Mouse (Mus musculus) MEL (cell line): ENCODE measurements around the gene Sppl3. TPM values are rescaled to one million over a fixed set of nuclear protein-coding genes. Genes with fewer than 3 reads are reported as not detected.

Experiments used
- DNase-seq: peaks from one replicate; pipeline ENCODE4 v3.0.0; 2011; ENCODE audit warnings: low read depth, low spot score
- H3K27ac ChIP-seq: 2 replicates; pipeline ENCODE4 v1.5.1; 2012; ENCODE audit warnings: low read depth, mild to moderate bottlenecking, control low read depth, low read length, moderate library complexity; ENCODE audit not compliant: control insufficient read depth
- H3K27me3 ChIP-seq, 2 experiments: fragments of 150-350 bp in 1 of 2; sonication (generic) in 1 of 2; 2 replicates each; pipeline ENCODE4 v1.6.1; 2012; ENCODE audit warnings: low read length in 2 of 2, mild to moderate bottlenecking in 2 of 2, improper control_type of control experiment in 1 of 2, moderate library complexity in 1 of 2; ENCODE audit not compliant: insufficient read depth in 2 of 2, control insufficient read depth in 1 of 2
- H3K36me3 ChIP-seq, 2 experiments: 2 replicates each; pipeline ENCODE4 v1.6.1; 2012 to 2014; ENCODE audit warnings: low read length in 2 of 2, improper control_type of control experiment in 1 of 2, inconsistent platforms in 1 of 2, mild to moderate bottlenecking in 1 of 2; ENCODE audit not compliant: insufficient read depth in 2 of 2, control insufficient read depth in 1 of 2
- H3K4me1 ChIP-seq, 2 experiments: fragments of 150-350 bp in 1 of 2; sonication (generic) in 1 of 2; 2 replicates each; pipeline ENCODE4 v1.6.1; 2012; ENCODE audit warnings: low read length in 2 of 2, improper control_type of control experiment in 1 of 2, mild to moderate bottlenecking in 1 of 2; ENCODE audit not compliant: insufficient read depth in 2 of 2, control insufficient read depth in 1 of 2
- H3K4me3 ChIP-seq, 2 experiments: fragments of 150-350 bp in 1 of 2; sonication (generic) in 1 of 2; 2 replicates each; pipeline ENCODE4 v1.5.1; 2012; ENCODE audit warnings: low read depth in 2 of 2, low read length in 2 of 2, mild to moderate bottlenecking in 2 of 2, moderate library complexity in 2 of 2, control low read depth in 1 of 2, improper control_type of control experiment in 1 of 2; ENCODE audit not compliant: control insufficient read depth in 1 of 2, insufficient read depth in 1 of 2
- H3K79me2 ChIP-seq: 2 replicates; pipeline ENCODE4 v1.6.1; 2012; ENCODE audit warnings: mild to moderate bottlenecking, low read length, moderate library complexity; ENCODE audit not compliant: control insufficient read depth, poor library complexity, insufficient read depth
- H3K9ac ChIP-seq: 2 replicates; pipeline ENCODE4 v1.6.1; 2012; ENCODE audit warnings: low read depth, mild to moderate bottlenecking, control low read depth, low read length, moderate library complexity; ENCODE audit not compliant: control insufficient read depth, poor library complexity, severe bottlenecking
- H3K9me3 ChIP-seq: fragments of 150-350 bp; sonication (generic); replicated peaks from 2 replicates; pipeline ENCODE4 v1.6.1; 2012; ENCODE audit warnings: mild to moderate bottlenecking, low read length, improper control_type of control experiment, moderate library complexity; ENCODE audit not compliant: insufficient read depth
- BHLHE40 ChIP-seq: IDR thresholded peaks from 2 replicates; pipeline ENCODE4 v1.6.1; 2012; ENCODE audit warnings: low read depth, mild to moderate bottlenecking, inconsistent platforms, low read length, improper control_type of control experiment, borderline replicate concordance
- CHD1 ChIP-seq: IDR thresholded peaks from 2 replicates; pipeline ENCODE4 v1.6.1; 2012; ENCODE audit warnings: low read depth, mild to moderate bottlenecking, inconsistent platforms, low read length, improper control_type of control experiment
- CHD2 ChIP-seq: IDR thresholded peaks from 2 replicates; pipeline ENCODE4 v1.6.1; 2011; ENCODE audit warnings: low read length, improper control_type of control experiment
- CTCF ChIP-seq, 3 experiments: IDR thresholded peaks in 2 of 3; conservative IDR thresholded peaks in 1 of 3; 2 replicates each; pipeline ENCODE4 v1.5.1; 2011 to 2012; ENCODE audit warnings: low read length in 3 of 3, low read depth in 2 of 3, mild to moderate bottlenecking in 2 of 3, improper control_type of control experiment in 1 of 3, inconsistent platforms in 1 of 3, mixed read lengths in 1 of 3, moderate library complexity in 1 of 3; ENCODE audit not compliant: control insufficient read depth in 1 of 3, insufficient read depth in 1 of 3, poor library complexity in 1 of 3, severe bottlenecking in 1 of 3
- ELF1 ChIP-seq: IDR thresholded peaks from 2 replicates; pipeline ENCODE4 v1.6.1; 2014; ENCODE audit warnings: low read depth, mild to moderate bottlenecking, inconsistent platforms, low read length, improper control_type of control experiment, moderate library complexity
- EP300 ChIP-seq, 2 experiments: IDR thresholded peaks; 2 replicates each; pipeline ENCODE4 v1.6.1; 2011; ENCODE audit warnings: improper control_type of control experiment in 2 of 2, low read length in 2 of 2, low read depth in 1 of 2, mild to moderate bottlenecking in 1 of 2
- ETS1 ChIP-seq: IDR thresholded peaks from 2 replicates; pipeline ENCODE4 v1.6.1; 2012; ENCODE audit warnings: low read depth, mild to moderate bottlenecking, inconsistent platforms, low read length, improper control_type of control experiment, moderate library complexity
- GABPA ChIP-seq: IDR thresholded peaks from 2 replicates; pipeline ENCODE4 v1.6.1; 2012; ENCODE audit warnings: low read depth, mild to moderate bottlenecking, inconsistent platforms, low read length, improper control_type of control experiment, moderate library complexity
- GATA1 ChIP-seq: IDR thresholded peaks from 2 replicates; pipeline ENCODE4 v1.6.1; 2011; ENCODE audit warnings: low read depth, low read length, improper control_type of control experiment
- JUND ChIP-seq: IDR thresholded peaks from 2 replicates; pipeline ENCODE4 v1.6.1; 2011; ENCODE audit warnings: low read depth, mild to moderate bottlenecking, improper control_type of control experiment, low read length
- KAT2A ChIP-seq: conservative IDR thresholded peaks from 2 replicates; pipeline ENCODE4 v1.6.1; 2012; ENCODE audit warnings: low read depth, low read length, improper control_type of control experiment, inconsistent platforms
- MAFK ChIP-seq: IDR thresholded peaks from 2 replicates; pipeline ENCODE4 v1.6.1; 2011; ENCODE audit warnings: low read depth, mild to moderate bottlenecking, low read length, improper control_type of control experiment, borderline replicate concordance
- MAX ChIP-seq: IDR thresholded peaks from 2 replicates; pipeline ENCODE4 v1.6.1; 2011; ENCODE audit warnings: low read length, improper control_type of control experiment
- MAZ ChIP-seq: IDR thresholded peaks from 2 replicates; pipeline ENCODE4 v1.6.1; 2012; ENCODE audit warnings: low read depth, mild to moderate bottlenecking, inconsistent platforms, low read length, improper control_type of control experiment
- MYB ChIP-seq: IDR thresholded peaks from 2 replicates; pipeline ENCODE4 v1.6.1; 2011; ENCODE audit warnings: mild to moderate bottlenecking, low read depth, low read length, improper control_type of control experiment
- MYC ChIP-seq: IDR thresholded peaks from 2 replicates; pipeline ENCODE4 v1.6.1; 2011; ENCODE audit warnings: low read depth, mild to moderate bottlenecking, low read length, improper control_type of control experiment, moderate library complexity
- POLR2A ChIP-seq, 2 experiments: IDR thresholded peaks; 2 replicates each; pipeline ENCODE4 v1.6.1; 2011 to 2012; ENCODE audit warnings: low read length in 2 of 2, mild to moderate bottlenecking in 2 of 2, control low read depth in 1 of 2, improper control_type of control experiment in 1 of 2, low read depth in 1 of 2, moderate library complexity in 1 of 2; ENCODE audit not compliant: control insufficient read depth in 1 of 2, insufficient read depth in 1 of 2, poor library complexity in 1 of 2
- RAD21 ChIP-seq: IDR thresholded peaks from 2 replicates; pipeline ENCODE4 v1.6.1; 2011; ENCODE audit warnings: mild to moderate bottlenecking, low read depth, low read length, improper control_type of control experiment
- RCOR1 ChIP-seq: IDR thresholded peaks from 2 replicates; pipeline ENCODE4 v1.6.1; 2012; ENCODE audit warnings: low read depth, mild to moderate bottlenecking, inconsistent platforms, low read length, improper control_type of control experiment
- TBP ChIP-seq: IDR thresholded peaks from 2 replicates; pipeline ENCODE4 v1.8.0; 2011; ENCODE audit warnings: low read depth, low read length, improper control_type of control experiment
- TCF12 ChIP-seq: IDR thresholded peaks from 2 replicates; pipeline ENCODE4 v1.6.1; 2014; ENCODE audit warnings: low read depth, mild to moderate bottlenecking, inconsistent platforms, low read length, improper control_type of control experiment, moderate library complexity
- UBTF ChIP-seq: IDR thresholded peaks from 2 replicates; pipeline ENCODE4 v1.6.1; 2012; ENCODE audit warnings: low read depth, mild to moderate bottlenecking, inconsistent platforms, low read length, improper control_type of control experiment, moderate library complexity, borderline replicate concordance; ENCODE audit not compliant: insufficient read depth
- USF1 ChIP-seq: IDR thresholded peaks from 2 replicates; pipeline ENCODE4 v1.6.1; 2014; ENCODE audit warnings: low read depth, mild to moderate bottlenecking, inconsistent platforms, low read length, improper control_type of control experiment, moderate library complexity
- ZC3H11A ChIP-seq: IDR thresholded peaks from 2 replicates; pipeline ENCODE4 v1.6.1; 2012; ENCODE audit warnings: low read depth, mild to moderate bottlenecking, inconsistent platforms, low read length, improper control_type of control experiment
- ZKSCAN1 ChIP-seq: IDR thresholded peaks from 2 replicates; pipeline ENCODE4 v1.6.1; 2012; ENCODE audit warnings: low read depth, mild to moderate bottlenecking, inconsistent platforms, low read length, improper control_type of control experiment, moderate library complexity
- ZMIZ1 ChIP-seq: IDR thresholded peaks from 2 replicates; pipeline ENCODE4 v1.6.1; 2012; ENCODE audit warnings: low read depth, mild to moderate bottlenecking, inconsistent platforms, low read length, improper control_type of control experiment, moderate library complexity
- polyA plus RNA-seq, 2 experiments: library from polyadenylated mRNA; stranded (reverse) in 1 of 2; unstranded in 1 of 2; fragments of >175 nt in 1 of 2; fragments of >200 nt in 1 of 2; gene quantifications; 2 replicates each; pipeline versions ENCODE4 v1.2.1 to v1.2.4; 2012; ENCODE audit warnings: low replicate concordance in 2 of 2, low read depth in 1 of 2; ENCODE audit not compliant: insufficient read length in 2 of 2, insufficient read depth in 1 of 2, missing spikeins in 1 of 2
- total RNA-seq: library from RNA; depleted of rRNA; stranded (reverse); fragments of 300-350 nt; gene quantifications from 2 replicates; pipeline ENCODE4 v1.2.3, GENCODE M21; 2012

The Sppl3 gene
- total and polyA plus RNA-seq, 3 experiments, result 25.8 to 50.9 TPM; not detected in 1

DNA sequence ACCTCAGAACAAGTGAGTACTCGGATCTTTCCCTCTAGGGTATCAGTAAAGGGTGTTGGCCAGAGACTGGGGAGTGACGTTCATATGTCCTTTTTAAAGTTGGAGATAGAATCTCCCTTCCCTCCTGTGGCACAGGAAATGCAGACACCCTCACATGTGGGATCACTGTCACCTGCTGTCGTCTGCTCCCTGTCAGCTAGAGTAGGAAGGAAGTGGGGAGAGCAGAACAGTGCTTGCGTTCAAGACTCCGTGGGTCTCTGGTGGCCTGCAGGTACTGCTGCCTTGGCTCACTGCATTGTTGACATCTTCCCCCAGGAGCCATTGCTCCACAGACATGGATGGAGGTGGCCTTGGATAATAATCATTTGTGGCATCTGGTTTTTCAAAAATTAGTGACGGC lies 72.6 kb downstream of the Sppl3 start:
- no peak overlapping the region for H3K9ac ChIP-seq
- H3K4me1 ChIP-seq, result peaks cover 0 to 2% of the 10 kb centered on the region in 2 experiments; a peak in 1 of 4 replicates
- DNase-seq, result no peak
- no peaks in the 10 kb centered on the region for H3K79me2 ChIP-seq
- peaks cover 2 to 18% of the 10 kb centered on the region in 2 experiments; a peak in 3 of 4 replicates for H3K36me3 ChIP-seq
- H3K4me3 ChIP-seq, result no peak overlapping the region
- no peaks in the 10 kb centered on the region for H3K9me3 ChIP-seq
- TF ChIP-seq TBP, result no peak
- TF ChIP-seq RCOR1, result no peak
- no peak for TF ChIP-seq ELF1
- no peak for TF ChIP-seq GABPA
- TF ChIP-seq USF1, result no peak
- TF ChIP-seq UBTF, result no peak
- no peak for TF ChIP-seq RAD21
- no peak for TF ChIP-seq ETS1
- TF ChIP-seq CHD2, result no peak
- TF ChIP-seq MAX, result no peak
- no peak overlapping the region for H3K27ac ChIP-seq
- no peaks in the 10 kb centered on the region for H3K27me3 ChIP-seq

DNA sequence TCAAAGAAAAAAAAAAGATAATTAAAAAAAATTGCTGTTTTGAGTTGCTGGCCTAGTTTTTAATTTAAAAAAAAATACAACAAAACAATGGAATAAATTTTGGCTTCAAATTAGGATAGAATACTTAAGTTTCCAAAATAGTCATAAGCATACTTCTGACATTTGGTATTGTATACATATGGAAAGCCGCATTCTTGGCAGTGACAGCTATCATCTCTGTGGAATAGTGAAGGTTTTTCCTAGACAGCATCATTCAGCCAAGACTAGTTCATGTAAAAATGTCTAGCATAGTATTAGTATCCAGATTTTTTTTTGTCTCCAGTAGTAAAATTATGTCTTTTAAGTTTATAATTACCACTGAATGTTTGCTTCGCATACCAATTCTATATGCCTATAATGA lies 74.7 kb downstream of the Sppl3 start:
- H3K4me3 ChIP-seq, result no peak overlapping the region
- no peak overlapping the region for H3K27ac ChIP-seq
- no peak for DNase-seq
- no peaks in the 10 kb centered on the region for H3K9me3 ChIP-seq
- H3K36me3 ChIP-seq, result peaks cover 0 to 34% of the 10 kb centered on the region in 2 experiments; a peak in 2 of 4 replicates
- no peak overlapping the region for H3K9ac ChIP-seq
- TF ChIP-seq KAT2A (no peak), MYC (no peak), ZKSCAN1 (no peak), ZC3H11A (no peak), ETS1 (no peak), TCF12 (no peak)
- H3K27me3 ChIP-seq, result no peaks in the 10 kb centered on the region
- H3K79me2 ChIP-seq, result 0 out of 2 replicates have a peak, but pooled peaks cover under 1% of the 10 kb centered on the region
- H3K4me1 ChIP-seq, result no peaks in the 10 kb centered on the region

DNA sequence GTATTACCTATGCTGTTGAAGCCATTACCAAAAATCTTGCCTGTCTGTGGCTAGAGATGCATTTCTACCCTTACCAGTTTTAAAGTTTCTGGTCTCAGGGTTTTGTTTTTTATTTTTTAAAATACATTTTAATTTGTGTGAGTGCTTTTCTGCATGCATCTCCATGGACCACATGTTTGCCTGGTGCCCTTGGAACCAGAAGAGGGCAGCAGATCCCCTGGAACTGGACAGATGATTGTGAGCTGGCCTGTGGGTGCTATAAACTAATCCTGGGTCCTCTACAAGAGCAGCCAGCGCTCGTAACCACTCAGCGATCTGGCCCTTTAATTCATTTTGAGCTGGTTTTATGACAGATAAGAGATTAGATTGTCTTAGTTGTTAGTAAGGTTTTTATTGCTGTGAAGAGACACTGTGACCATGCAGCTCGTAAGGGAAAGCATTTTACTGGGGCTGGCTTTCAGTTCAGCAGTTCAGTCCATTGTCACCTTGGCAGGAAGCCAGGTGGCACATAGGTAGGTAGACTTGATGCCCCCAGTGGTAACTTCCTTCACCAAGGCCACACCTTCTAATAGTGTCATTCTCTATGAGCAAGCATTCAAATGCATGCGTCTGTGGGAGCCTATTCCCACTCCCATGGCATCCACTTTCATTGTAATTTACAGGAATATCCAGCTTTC lies 78.8 kb downstream of the Sppl3 start:
- Histone ChIP-seq H3K4me3 (no peak overlapping the region), H3K9me3 (no peaks in the 10 kb centered on the region)
- no peak for TF ChIP-seq ETS1
- TF ChIP-seq MAX, result no peak
- TF ChIP-seq EP300 (IDR thresholded peaks at IDR 0.05; ENCODE audit: low read depth in 1 of 2, low read length in 2 of 2), result no peak
- TF ChIP-seq MYB, result no peak
- TF ChIP-seq UBTF, result no peak
- TF ChIP-seq MYC, result peak; percentile 41; the same call in 1 of the 2 replicates
- TF ChIP-seq BHLHE40, result no peak
- TF ChIP-seq JUND, result no peak
- TF ChIP-seq MAZ, result no peak
- peak; percentile 23 for TF ChIP-seq RAD21
- TF ChIP-seq POLR2A (IDR thresholded peaks at IDR 0.05; ENCODE audit: control insufficient read depth in 1 of 2, insufficient read depth in 1 of 2, low read depth in 1 of 2, low read length in 2 of 2, poor library complexity in 1 of 2), result no peak
- no peak for TF ChIP-seq GATA1
- no peak for TF ChIP-seq ZMIZ1
- TF ChIP-seq MAFK, result no peak
- TF ChIP-seq CHD1, result no peak
- peak; percentile 12 to 52 (median 45); a peak in 5 of 6 replicates for TF ChIP-seq CTCF (IDR thresholded peaks at IDR 0.05 in 2 of 3, conservative IDR thresholded peaks at IDR 0.05 in 1 of 3; ENCODE audit: control insufficient read depth in 1 of 3, insufficient read depth in 1 of 3, low read depth in 2 of 3, low read length in 3 of 3, poor library complexity in 1 of 3, severe bottlenecking in 1 of 3)

More for the DNA sequence above, 78.8 kb downstream of the Sppl3 start:
- peak; percentile 31 for DNase-seq
- H3K4me1 ChIP-seq, result 0 out of 4 replicates have a peak, but pooled peaks cover 0 to 3% of the 10 kb centered on the region in 2 experiments
- H3K36me3 ChIP-seq, result peaks cover 3 to 42% of the 10 kb centered on the region in 2 experiments; a peak in 2 of 4 replicates
- no peak overlapping the region for H3K27ac ChIP-seq
- H3K27me3 ChIP-seq, result no peaks in the 10 kb centered on the region
- no peak overlapping the region for H3K9ac ChIP-seq
- H3K79me2 ChIP-seq, result 0 out of 2 replicates have a peak, but pooled peaks cover 2% of the 10 kb centered on the region
